ENCODE assay signal across 9 mouse cellular contexts in genomic region chr11:115250405-115251090, GRCm38 (mm10). TPM values are rescaled to one million over a fixed set of nuclear protein-coding genes. Genes with fewer than 3 reads are reported as not detected.
DNase-seq lines count a peak whose midpoint lies in the region; ATAC-seq and TF ChIP-seq lines count a peak whose summit lies in the region.
"Had no signal": no experiment of that assay in that cellular context is flagged by ENCODE, and none has a peak within 500 bp of the region (broad histone marks: within the 10 kb centered on the region; RNA-seq: fewer than 3 reads in every experiment).

No protein-coding gene starts in this region.

- no peak for DNase-seq in kidney, adult 18-20 months
- no peak for DNase-seq in cerebellum, postnatal 14 days

- no peak for ATAC-seq in kidney, embryonic 15.5 days (replicated peaks; ENCODE audit: low FRiP score)
- ATAC-seq in hindbrain, embryonic 15.5 days (ENCODE audit: low FRiP score, low read depth), result no peak
- ATAC-seq in midbrain, embryonic 16.5 days, result no peak
- ATAC-seq in activated CD4-positive, CD25-positive, alpha-beta regulatory T cell, adult 4 months, result no peak
- ATAC-seq in frontal cortex, adult (ENCODE audit: low TSS enrichment), result no peak

- H3K9me3 ChIP-seq in kidney, embryonic 15.5 days (replicated peaks), result no peaks in the 10 kb centered on the region
- H3K9me3 ChIP-seq in hindbrain, embryonic 15.5 days, result no peaks in the 10 kb centered on the region
- no peaks in the 10 kb centered on the region for H3K9me3 ChIP-seq in midbrain, embryonic 16.5 days (replicated peaks; ENCODE audit: control insufficient read depth, low read length, poor library complexity, severe bottlenecking)

- H3K27ac ChIP-seq in kidney, embryonic 15.5 days, result no peak overlapping the region
- no peak overlapping the region for H3K27ac ChIP-seq in cortical plate, adult 2 months (ENCODE audit: insufficient read depth, low read length)
- no peak overlapping the region for H3K27ac ChIP-seq in hindbrain, embryonic 15.5 days (replicated peaks)
- H3K27ac ChIP-seq in midbrain, embryonic 16.5 days (ENCODE audit: low read length), result no peak overlapping the region

- no peaks in the 10 kb centered on the region for H3K36me3 ChIP-seq in kidney, embryonic 15.5 days
- no peaks in the 10 kb centered on the region for H3K36me3 ChIP-seq in hindbrain, embryonic 15.5 days
- H3K36me3 ChIP-seq in midbrain, embryonic 16.5 days (ENCODE audit: control insufficient read depth, insufficient read depth, low read length), result no peaks in the 10 kb centered on the region

- peaks cover 33% of the 10 kb centered on the region for H3K4me1 ChIP-seq in kidney, embryonic 15.5 days
- no peaks in the 10 kb centered on the region for H3K4me1 ChIP-seq in cortical plate, adult 2 months (ENCODE audit: control insufficient read depth, insufficient read depth, low read length)
- peaks cover 40% of the 10 kb centered on the region for H3K4me1 ChIP-seq in hindbrain, embryonic 15.5 days (replicated peaks)
- H3K4me1 ChIP-seq in midbrain, embryonic 16.5 days (ENCODE audit: control insufficient read depth, insufficient read depth, low read length), result peaks cover 16% of the 10 kb centered on the region; the same call in 1 of the 2 replicates

- 2% methylated on average over 36 of the region's 36 CpGs for WGBS in kidney, embryonic 15.5 days
- under 1% methylated on average over 36 of the region's 36 CpGs for WGBS in hindbrain, embryonic 15.5 days
- WGBS in midbrain, embryonic 16.5 days, result under 1% methylated on average over 36 of the region's 36 CpGs

- 0 out of 2 replicates have a peak overlapping the region, but pooled peaks have one; percentile 21 for H3K9ac ChIP-seq in kidney, embryonic 15.5 days
- H3K9ac ChIP-seq in hindbrain, embryonic 15.5 days, result peak overlapping the region; percentile 37
- H3K9ac ChIP-seq in midbrain, embryonic 16.5 days (ENCODE audit: low read depth, low read length), result peak overlapping the region; percentile 69

- no peak for TF ChIP-seq CTCF in cortical plate, adult 2 months (IDR thresholded peaks at IDR 0.05; ENCODE audit: extremely low read depth, insufficient read depth, low read length)

- H3K4me3 ChIP-seq in kidney, embryonic 15.5 days (replicated peaks), result peak overlapping the region; percentile 41
- peak overlapping the region; percentile 28; the same call in 1 of the 2 replicates for H3K4me3 ChIP-seq in cortical plate, adult 2 months (ENCODE audit: insufficient read depth, low read length)
- H3K4me3 ChIP-seq in hindbrain, embryonic 15.5 days, result peak overlapping the region; percentile 43
- peak overlapping the region; percentile 49 for H3K4me3 ChIP-seq in midbrain, embryonic 16.5 days (ENCODE audit: low read depth, low read length)

- TF ChIP-seq POLR2A in cortical plate, adult 2 months (IDR thresholded peaks at IDR 0.05; ENCODE audit: extremely low read depth, insufficient read depth, low read length), result no peak

- peaks cover 96% of the 10 kb centered on the region for H3K27me3 ChIP-seq in kidney, embryonic 15.5 days
- peaks cover 57% of the 10 kb centered on the region for H3K27me3 ChIP-seq in hindbrain, embryonic 15.5 days
- peaks cover 38% of the 10 kb centered on the region for H3K27me3 ChIP-seq in midbrain, embryonic 16.5 days (ENCODE audit: control insufficient read depth, insufficient read depth, low read depth, low read length)

- H3K4me2 ChIP-seq in kidney, embryonic 15.5 days, result peak overlapping the region; percentile 75
- peak overlapping the region; percentile 87 for H3K4me2 ChIP-seq in hindbrain, embryonic 15.5 days
- peak overlapping the region; percentile 98 for H3K4me2 ChIP-seq in midbrain, embryonic 16.5 days (ENCODE audit: low read length)

RNA-seq across cellular contexts. Expression of gene Grin2c, which starts 16.5 kb away (rescaled TPM):
- not detected in 2 replicates for polyA plus RNA-seq in kidney, embryonic 15.5 days (2015; fragmentation: Nextera tagmentation; extraction: Ambion mirVana)
- 35.8 and 37.4 TPM in 2 replicates for polyA plus RNA-seq in cortical plate, adult 2 months (2012; rRNA removed)
- 0.64 and 0.73 TPM in 2 replicates for polyA plus RNA-seq in hindbrain, embryonic 15.5 days (2015; fragmentation: Nextera tagmentation; extraction: Ambion mirVana)
- polyA plus RNA-seq in midbrain, embryonic 16.5 days (2015; fragmentation: Nextera tagmentation; extraction: Ambion mirVana), result 0.18 and 0.31 TPM in 2 replicates
- not detected for polyA plus RNA-seq in activated CD4-positive, CD25-positive, alpha-beta regulatory T cell, adult 4 months (2017; shearing (Covaris generic))
- polyA plus RNA-seq: G1E had no signal

RNA-seq across cellular contexts. Expression of gene Fdxr, which starts 26.3 kb away (rescaled TPM):
- polyA plus RNA-seq in kidney, embryonic 15.5 days (2015; fragmentation: Nextera tagmentation; extraction: Ambion mirVana), result 15.4 and 20.8 TPM in 2 replicates
- 32.6 and 33.4 TPM in 2 replicates for polyA plus RNA-seq in cortical plate, adult 2 months (2012; rRNA removed)
- 21.3 and 21.6 TPM in 2 replicates for polyA plus RNA-seq in hindbrain, embryonic 15.5 days (2015; fragmentation: Nextera tagmentation; extraction: Ambion mirVana)
- polyA plus RNA-seq in midbrain, embryonic 16.5 days (2015; fragmentation: Nextera tagmentation; extraction: Ambion mirVana), result 19.7 and 23.4 TPM in 2 replicates
- 10 to 100 TPM; 18.4 to 26.6 TPM for polyA plus RNA-seq in activated CD4-positive, CD25-positive, alpha-beta regulatory T cell, adult 4 months (2017; shearing (Covaris generic))

RNA-seq across cellular contexts. Expression of gene Fads6, which starts 46.9 kb away (rescaled TPM):
- polyA plus RNA-seq in kidney, embryonic 15.5 days (2015; fragmentation: Nextera tagmentation; extraction: Ambion mirVana), result 0.49 and 0.55 TPM in 2 replicates
- 14.0 and 15.3 TPM in 2 replicates for polyA plus RNA-seq in cortical plate, adult 2 months (2012; rRNA removed)
- polyA plus RNA-seq in hindbrain, embryonic 15.5 days (2015; fragmentation: Nextera tagmentation; extraction: Ambion mirVana), result 1.3 and 1.5 TPM in 2 replicates
- 0.91 and 1.4 TPM in 2 replicates for polyA plus RNA-seq in midbrain, embryonic 16.5 days (2015; fragmentation: Nextera tagmentation; extraction: Ambion mirVana)
- polyA plus RNA-seq in activated CD4-positive, CD25-positive, alpha-beta regulatory T cell, adult 4 months (2017; shearing (Covaris generic)), result under 1 TPM; 0.56 to 0.57 TPM
- polyA plus RNA-seq: G1E had no signal

RNA-seq across cellular contexts. Expression of gene Otop2, which starts 56.4 kb away (rescaled TPM):
- polyA plus RNA-seq in kidney, embryonic 15.5 days (2015; fragmentation: Nextera tagmentation; extraction: Ambion mirVana), result 0.06 and 0.09 TPM in 2 replicates
- polyA plus RNA-seq in cortical plate, adult 2 months (2012; rRNA removed), result 2.2 and 3.4 TPM in 2 replicates
- 0.07 and 0.34 TPM in 2 replicates for polyA plus RNA-seq in hindbrain, embryonic 15.5 days (2015; fragmentation: Nextera tagmentation; extraction: Ambion mirVana)
- 0.09 and 0.29 TPM in 2 replicates for polyA plus RNA-seq in midbrain, embryonic 16.5 days (2015; fragmentation: Nextera tagmentation; extraction: Ambion mirVana)
- not detected for polyA plus RNA-seq in activated CD4-positive, CD25-positive, alpha-beta regulatory T cell, adult 4 months (2017; shearing (Covaris generic))
- polyA plus RNA-seq: G1E had no signal

Comparison
In these comparisons a context has a peak if more than half of its experiments do, and no peak if none do; other contexts are left out.
1. RNA of gene Grin2c, which starts 16.5 kb away (polyA plus RNA-seq): 35.8 to 37.4 TPM in cortical plate, adult 2 months; 0.64 to 0.73 TPM in hindbrain, embryonic 15.5 days, 0.18 to 0.31 TPM in midbrain, embryonic 16.5 days, not detected in kidney, embryonic 15.5 days and not detected in activated CD4-positive, CD25-positive, alpha-beta regulatory T cell, adult 4 months; every median in the first group is over 10 times any median in the second.
2. Peak in every context shown above with its lines, with median percentiles within 50 percentile points of each other: H3K4me2 ChIP-seq, H3K4me3 ChIP-seq and H3K9ac ChIP-seq.